Mouse (Mus musculus) cerebellum, adult 2 months (tissue): ENCODE data around the gene Fzd1.

Experiments
- CTCF ChIP-seq: fragments of 200-500 bp; IDR thresholded peaks from 2 replicates; pipeline ENCODE4 v1.5.1; 2011; ENCODE audit warnings: low read depth, mild to moderate bottlenecking, control low read depth, low read length, moderate library complexity, borderline replicate concordance; ENCODE audit not compliant: insufficient read depth
- POLR2A ChIP-seq: fragments of 200-500 bp; IDR thresholded peaks from 2 replicates; pipeline ENCODE4 v1.6.1; 2011; ENCODE audit warnings: low read length, control low read depth, borderline replicate concordance; ENCODE audit not compliant: insufficient read depth

DNA sequence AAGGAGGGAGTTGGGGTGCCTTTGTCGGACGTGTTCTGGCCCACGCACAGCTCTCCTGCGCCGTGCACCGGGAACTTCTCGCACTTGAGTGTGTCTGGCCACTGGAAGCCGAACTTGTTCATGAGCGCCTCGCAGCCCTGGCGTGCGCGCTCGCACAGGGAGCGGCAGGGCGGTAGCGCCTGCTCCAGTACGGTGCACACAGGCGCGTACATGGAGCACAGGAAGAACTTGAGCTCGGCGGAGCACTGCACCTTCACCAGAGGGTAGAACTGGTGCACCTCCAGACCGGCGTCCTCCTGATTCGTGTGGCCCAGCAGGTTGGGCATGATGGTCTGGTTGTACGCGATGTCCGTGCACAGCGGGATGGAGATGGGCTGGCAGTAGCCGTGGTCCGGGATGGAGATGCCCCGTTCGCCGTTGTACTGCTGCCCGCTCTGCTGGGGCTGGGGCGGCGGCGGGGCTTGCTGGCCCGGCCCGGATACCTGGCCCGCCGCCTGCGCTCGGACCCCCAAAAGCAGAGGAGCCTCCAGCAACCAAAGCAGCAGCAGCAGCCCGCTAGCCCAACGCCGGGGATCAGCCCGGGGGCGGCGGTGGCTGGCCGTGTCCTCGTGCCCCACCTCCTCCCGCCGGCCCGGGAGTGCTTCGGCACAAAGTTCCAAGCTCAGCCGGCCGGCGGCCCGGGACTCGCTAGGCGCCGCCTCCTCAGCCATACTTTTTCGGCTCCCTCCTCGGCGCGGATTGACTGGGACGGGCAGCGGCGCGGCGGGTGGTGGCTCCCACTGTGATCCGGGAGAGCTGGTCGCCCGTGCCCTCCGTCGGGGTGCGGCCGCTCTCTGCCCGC is 744 bp downstream of the Fzd1 start:
- TF ChIP-seq CTCF (no peak), POLR2A (no peak)
